23 mouse cellular contexts compared by ENCODE assay signal in genomic region chr4:83661519-83662271, GRCm38 (mm10).
"Had no signal": no experiment of that assay in that cellular context is flagged by ENCODE, and none has a peak within 500 bp of the region (broad histone marks: within the 10 kb centered on the region; RNA-seq: fewer than 3 reads in every experiment).

No protein-coding gene starts in this region.

- H3K4me2 ChIP-seq: heart, embryonic 12.5 days; hindbrain, embryonic 14.5 days; intestine, embryonic 15.5 days; limb, embryonic 12.5 days had no signal

- ATAC-seq: hindbrain, embryonic 16.5 days; inflammation-experienced regulatory T-cells, adult 6 months; intestine, embryonic 15.5 days; intestine, postnatal 0 days had no signal

- H3K4me1 ChIP-seq: heart, embryonic 12.5 days; intestine, embryonic 15.5 days had no signal

- H3K36me3 ChIP-seq: heart, embryonic 12.5 days; intestine, embryonic 15.5 days; limb, embryonic 10.5 days; limb, embryonic 12.5 days had no signal

- H3K4me3 ChIP-seq: gastrocnemius, adult 2 months; heart, embryonic 10.5 days; heart, embryonic 12.5 days; intestine, embryonic 15.5 days; layer of hippocampus, adult 2 months; left cerebral cortex, adult 2 months; limb, embryonic 10.5 days; limb, embryonic 12.5 days had no signal

- H3K9ac ChIP-seq: heart, embryonic 12.5 days; hindbrain, embryonic 14.5 days; intestine, embryonic 15.5 days; limb, embryonic 12.5 days had no signal

- DNase-seq: gastrocnemius, adult 2 months; gastrocnemius, postnatal 10 days; gastrocnemius, postnatal 25 days; heart, adult 18-20 months; heart, postnatal 10 days; heart, postnatal 4 days; kidney, adult 18-20 months; kidney, adult 8-10 months; kidney, postnatal 10 days; kidney, postnatal 25 days; kidney, postnatal 4 days; liver had no signal

- H3K9me3 ChIP-seq: heart, embryonic 10.5 days; intestine, embryonic 15.5 days; limb, embryonic 10.5 days had no signal

- H3K27me3 ChIP-seq: heart, embryonic 12.5 days; intestine, embryonic 15.5 days; limb, embryonic 12.5 days had no signal

- H3K27ac ChIP-seq: gastrocnemius, adult 2 months; heart, embryonic 10.5 days; hindbrain, embryonic 14.5 days; intestine, embryonic 15.5 days; layer of hippocampus, adult 2 months; left cerebral cortex, adult 2 months; limb, embryonic 10.5 days; limb, embryonic 12.5 days had no signal
